Mouse (Mus musculus): ENCODE measurements around the gene Hist1h2bc.
A peak's percentile ranks its signal among the peaks of the same experiment; 100 is the strongest.
"Not testable (repeated sequence)": the region's sequence is repeated elsewhere in the genome, so short reads cannot be mapped to it uniquely, and the experiment has no call there.

Hist1h2bc gene

GRCm38 (mm10) chr13:23699767-23700166, 15.8 kb downstream of the Hist1h2bc start:
- no peak for DNase-seq (ENCODE audit: low spot score)

DNA sequence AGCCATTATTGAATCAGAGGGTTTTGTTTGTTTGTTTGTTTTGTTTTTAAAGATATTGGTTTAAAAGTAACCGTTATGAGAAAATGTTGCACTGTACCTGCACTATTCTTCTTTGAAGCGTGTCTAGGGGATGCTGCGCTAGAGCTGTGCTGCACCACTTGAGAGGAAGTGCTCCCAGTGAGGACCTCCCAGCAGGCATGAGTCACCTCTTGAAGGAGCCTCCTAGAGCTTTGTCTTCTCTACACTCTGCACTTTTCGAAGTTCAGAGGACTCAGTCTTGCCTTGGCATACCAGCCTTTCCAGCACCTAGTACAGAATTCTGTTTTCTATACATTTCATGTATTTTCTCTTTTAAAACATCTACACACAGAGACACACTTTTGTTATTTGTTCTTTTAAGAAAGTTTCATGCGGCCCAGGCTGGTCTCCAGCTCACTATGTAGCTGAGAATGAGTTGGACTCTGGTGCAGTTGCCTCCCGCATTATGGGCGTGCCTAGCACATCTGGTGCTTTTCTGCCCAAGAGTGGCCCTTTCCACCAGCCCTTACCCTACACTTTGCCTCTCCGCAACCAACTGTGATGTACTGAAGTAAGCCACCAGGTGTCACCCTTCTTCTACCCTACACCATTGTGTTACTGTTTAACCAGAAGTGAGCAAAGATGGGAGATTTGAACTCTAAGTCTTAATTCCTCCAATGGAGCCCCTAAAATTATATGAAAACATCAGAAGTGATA, 17.0 kb downstream of the Hist1h2bc start:
- DNase-seq (ENCODE audit: low spot score): peak; percentile 76

GRCm38 (mm10) chr13:23702220-23702619, 18.2 kb downstream of the Hist1h2bc start:
- DNase-seq (ENCODE audit: low spot score): no peak

GRCm38 (mm10) chr13:23702801-23703200, 18.8 kb downstream of the Hist1h2bc start:
- DNase-seq (ENCODE audit: low spot score): not testable (repeated sequence)

GRCm38 (mm10) chr13:23705751-23706356, 21.9 kb downstream of the Hist1h2bc start:
- no peak for DNase-seq (ENCODE audit: low spot score)

DNA sequence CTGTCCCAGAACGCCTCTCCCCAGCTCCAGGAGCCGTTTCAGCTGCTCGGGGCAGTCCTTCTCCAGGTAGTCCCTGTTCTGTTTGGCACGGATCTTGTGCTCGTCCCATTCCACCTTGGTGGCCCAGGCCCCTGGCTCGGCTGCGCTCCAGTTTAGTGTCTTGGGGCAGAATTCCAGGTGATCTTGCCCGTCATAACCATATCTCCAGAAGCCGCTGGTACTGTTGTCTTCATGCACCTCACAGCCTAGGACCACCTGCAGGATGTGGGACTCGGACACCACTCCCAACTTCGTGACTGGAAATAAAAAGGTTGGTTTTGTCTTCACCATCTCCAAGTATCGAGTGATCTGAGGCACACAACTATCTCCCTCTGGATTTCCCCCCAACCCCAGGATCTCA, 22.8 kb downstream of the Hist1h2bc start:
- no peak for DNase-seq (ENCODE audit: low spot score)

DNA sequence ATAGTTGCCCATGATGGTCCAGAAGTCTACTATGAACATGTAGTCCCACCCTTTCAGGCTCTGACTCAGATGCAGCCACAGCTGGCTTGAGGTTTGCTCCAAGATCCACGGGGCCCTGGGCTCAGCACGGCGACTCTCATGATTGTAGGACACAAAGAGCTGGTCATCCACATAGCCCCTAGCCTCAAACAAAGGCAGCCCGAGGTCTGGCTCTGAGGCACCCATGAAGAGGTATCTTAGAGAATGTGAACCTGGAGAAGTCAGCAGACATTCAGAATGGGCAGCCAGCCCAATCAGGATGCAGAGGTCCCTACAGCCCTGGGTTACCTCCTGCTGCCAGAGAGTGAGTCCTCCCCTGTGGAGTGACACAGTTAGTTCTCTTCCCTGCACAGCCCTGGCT, 24.0 kb downstream of the Hist1h2bc start:
- no peak for DNase-seq (ENCODE audit: low spot score)

GRCm38 (mm10) chr13:23708654-23709053, 24.7 kb downstream of the Hist1h2bc start:
- DNase-seq (ENCODE audit: low spot score): no peak

DNA sequence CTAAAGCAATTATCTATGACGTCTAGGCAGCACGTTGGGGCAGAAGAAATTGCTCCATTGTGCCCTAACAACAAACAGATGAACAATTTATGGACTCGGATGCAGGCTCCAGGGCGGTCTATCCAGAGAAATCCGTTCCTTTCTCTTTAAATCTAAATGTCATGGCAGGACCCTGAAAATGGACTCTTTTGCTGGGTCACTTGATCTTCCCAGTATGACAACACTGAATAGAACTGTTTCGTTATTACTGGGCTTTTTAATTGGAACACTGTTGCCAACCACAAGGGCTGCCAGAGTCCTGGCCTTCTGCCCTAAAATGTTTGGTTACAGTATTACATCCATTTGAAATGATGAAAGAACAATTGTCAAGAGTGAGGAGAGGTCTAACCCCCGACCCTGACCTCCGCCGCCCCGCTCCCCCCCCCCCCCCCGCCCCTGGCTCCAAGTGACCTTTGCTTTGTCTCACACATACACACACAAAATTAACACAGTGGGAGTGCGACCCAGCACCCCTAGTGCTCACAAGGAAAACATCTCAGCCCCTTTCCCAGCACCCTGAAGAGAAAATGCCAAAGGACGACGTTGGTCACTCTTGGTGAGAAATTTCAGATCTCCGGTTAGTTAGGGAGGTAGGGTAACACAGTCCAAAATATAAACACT, 25.8 kb downstream of the Hist1h2bc start:
- DNase-seq (ENCODE audit: low spot score): no peak

- DNase-seq (ENCODE audit: low spot score): peak; percentile 74
These were observed 26.5 kb downstream of the Hist1h2bc start, which contains the start of gene Hfe for GRCm38 (mm10) chr13:23710374-23711089. Gene Hfe (minus strand): TSS chr13:23710854.

DNA sequence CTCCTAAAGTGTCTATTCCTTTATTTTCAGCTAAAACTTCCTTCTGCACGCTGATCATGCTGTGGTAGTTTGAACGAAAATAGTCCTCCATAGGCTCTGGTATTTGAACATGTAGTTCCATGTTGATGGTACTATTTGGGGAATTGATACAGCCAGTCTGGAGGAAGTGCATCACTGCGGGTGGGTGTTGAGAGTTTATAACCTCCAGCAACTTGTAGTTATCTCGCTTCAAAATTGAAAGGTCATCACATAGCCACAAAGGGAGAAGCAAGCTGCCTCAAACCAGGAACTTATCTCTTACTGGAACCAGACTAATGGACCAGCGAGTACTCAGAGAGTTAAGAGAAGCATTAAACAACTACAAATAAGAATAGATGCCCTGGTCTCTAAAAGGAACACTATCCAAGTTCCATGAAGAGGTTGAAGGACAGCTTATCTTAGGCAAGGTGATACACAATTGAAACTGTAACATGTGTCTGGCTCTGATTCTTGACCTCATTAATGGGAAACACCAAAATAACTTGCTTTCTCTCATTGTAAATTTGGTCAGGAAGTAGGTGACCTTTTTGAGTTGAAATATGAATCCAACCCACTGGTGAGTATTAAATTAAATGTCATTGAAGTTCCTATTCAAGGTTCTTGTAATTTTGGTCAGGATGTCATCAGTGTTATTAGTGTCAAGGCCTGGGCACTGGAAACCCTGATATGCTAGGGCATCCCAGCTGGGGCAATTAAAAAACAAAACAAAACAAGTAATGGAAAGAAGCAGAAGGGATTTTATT, 32.5 kb downstream of the Hist1h2bc start:
- no peak for DNase-seq (ENCODE audit: low spot score)

GRCm38 (mm10) chr13:23717176-23717575, 33.2 kb downstream of the Hist1h2bc start:
- DNase-seq (ENCODE audit: low spot score): no peak

- DNase-seq (ENCODE audit: low spot score): not testable (repeated sequence)
These were observed 33.7 kb downstream of the Hist1h2bc start for GRCm38 (mm10) chr13:23717593-23718245.

DNA sequence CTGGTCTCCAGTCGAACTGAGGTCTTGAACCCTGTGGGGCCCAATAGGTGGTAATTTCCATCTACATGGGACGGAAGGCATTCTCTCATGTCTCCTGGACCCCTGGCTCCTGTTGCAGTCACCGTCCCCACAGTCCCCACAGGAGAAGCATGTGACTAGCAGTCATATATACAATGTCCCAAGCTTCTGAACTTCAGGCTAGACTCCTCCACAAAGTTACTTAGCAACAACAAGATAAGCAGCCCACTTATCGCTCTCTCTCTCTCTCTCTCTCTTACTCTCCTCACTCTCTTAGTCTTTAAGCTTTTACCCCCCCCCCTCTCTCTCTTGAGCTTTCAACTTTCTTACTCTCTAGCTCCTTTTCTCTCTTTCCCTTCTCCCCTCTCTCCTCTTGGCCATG, 40.2 kb downstream of the Hist1h2bc start:
- DNase-seq (ENCODE audit: low spot score): no peak

DNA sequence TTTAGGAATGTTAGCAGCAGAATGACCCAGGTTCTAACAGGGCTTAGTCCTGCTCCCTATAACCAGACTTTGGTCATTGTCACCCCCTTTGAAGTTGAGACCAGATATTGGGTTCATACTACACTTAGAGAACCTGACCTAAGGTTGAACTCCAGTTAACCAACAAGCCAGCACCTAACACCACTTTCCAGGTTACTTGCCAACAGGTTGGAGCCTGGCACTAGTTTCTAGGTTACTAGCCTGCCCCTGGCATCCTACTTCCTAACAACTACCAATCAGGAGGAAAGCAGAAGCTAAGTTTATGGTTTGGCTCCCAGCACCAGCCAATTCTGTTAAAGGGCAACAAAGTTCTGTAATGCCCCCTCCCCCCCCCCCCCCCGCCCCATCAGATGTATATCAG, 41.2 kb downstream of the Hist1h2bc start:
- no peak for DNase-seq (ENCODE audit: low spot score)

DNA sequence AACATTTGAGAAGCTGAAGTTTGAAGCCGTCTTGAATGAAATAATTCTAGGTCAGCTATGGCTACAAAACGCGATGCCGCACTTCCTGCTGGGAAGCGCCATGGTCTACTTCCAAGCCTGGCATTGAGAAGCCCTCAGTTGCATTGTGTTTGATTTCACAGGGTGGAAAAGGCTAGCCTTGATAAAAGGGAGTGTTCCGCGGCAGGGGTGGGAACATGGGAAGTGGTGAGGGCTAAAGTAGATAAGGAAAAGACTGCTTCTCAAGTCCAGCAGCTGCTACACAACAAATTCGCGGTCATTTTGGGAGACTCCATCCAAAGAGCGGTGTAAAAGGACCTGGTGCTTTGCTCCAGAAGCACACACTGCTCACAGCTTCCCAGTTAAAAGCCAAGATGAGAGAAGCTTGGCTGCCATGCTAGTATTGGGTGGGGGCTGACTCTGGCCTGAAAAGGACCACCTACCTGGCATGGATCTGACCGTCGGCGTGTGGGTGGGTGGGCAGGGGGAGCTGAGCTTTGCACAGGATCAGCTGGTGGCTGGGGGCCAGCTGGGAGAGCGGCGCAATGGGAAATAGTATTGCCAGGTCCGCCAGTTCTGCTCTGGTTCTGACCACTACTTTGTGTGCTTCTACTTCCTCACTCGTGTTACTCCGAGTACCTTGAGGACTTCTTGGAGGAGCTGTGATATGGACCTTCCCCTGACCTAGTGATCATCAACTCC, 44.6 kb downstream of the Hist1h2bc start:
- no peak for DNase-seq (ENCODE audit: low spot score)

- no peak for DNase-seq (ENCODE audit: low spot score)
These were observed 45.2 kb downstream of the Hist1h2bc start for GRCm38 (mm10) chr13:23729192-23729525.

- DNase-seq (ENCODE audit: low spot score): no peak
These were observed 45.7 kb downstream of the Hist1h2bc start for GRCm38 (mm10) chr13:23729706-23730105.

DNA sequence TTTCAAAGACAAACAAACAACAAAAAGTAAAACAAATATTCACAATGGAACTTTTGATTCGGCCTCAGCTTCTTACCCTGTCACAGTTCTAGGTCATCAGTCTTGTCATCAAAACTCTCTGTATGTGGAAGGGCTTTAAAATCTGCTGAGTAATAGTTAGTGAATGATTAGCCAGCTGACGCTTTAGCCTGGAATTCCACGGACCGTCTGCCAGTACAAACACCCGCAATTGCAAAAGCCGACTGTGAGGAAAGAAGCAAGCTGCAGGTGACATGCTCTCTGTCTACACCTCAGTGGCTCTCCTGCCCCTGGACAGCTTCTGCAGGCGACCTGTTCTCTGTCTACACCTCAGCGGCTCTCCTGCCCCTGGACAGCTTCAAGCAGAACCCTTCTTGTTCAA, 46.5 kb downstream of the Hist1h2bc start:
- DNase-seq (ENCODE audit: low spot score): no peak

DNA sequence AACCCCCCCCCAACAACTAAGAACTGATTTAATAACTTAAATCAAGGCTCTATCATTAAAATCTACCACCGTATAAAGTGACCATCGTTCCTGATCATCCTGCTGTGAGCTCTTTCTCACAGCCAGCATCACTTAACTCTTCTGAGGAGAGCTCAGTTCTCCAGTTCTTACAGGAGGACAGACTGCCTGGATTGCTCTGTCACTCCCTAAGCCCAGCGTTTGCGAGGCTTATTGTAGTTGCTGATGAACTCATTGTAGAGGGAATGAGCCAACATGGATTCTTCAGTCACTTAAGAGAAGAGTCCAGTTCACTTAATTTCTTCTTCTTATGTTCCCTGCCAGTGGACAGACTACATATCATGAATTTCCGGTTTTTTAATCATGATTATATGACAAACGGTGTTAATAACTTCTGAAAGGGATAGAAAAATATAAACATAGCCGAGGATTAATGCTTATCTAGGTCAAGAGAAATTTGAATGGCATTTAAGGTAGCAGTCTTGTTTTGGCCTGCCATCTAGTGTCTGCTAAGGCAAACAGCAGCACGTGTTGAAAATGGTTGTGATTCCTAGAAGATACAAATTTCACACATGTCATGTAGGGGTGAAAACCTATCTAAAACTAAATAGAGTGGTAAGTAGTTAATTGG, 48.3 kb downstream of the Hist1h2bc start:
- peak; percentile 40 for DNase-seq (ENCODE audit: low spot score)
